Mouse (Mus musculus) olfactory bulb, adult 2 months (tissue): Measurements from ENCODE around the gene Rogdi.
A peak's percentile ranks its signal among the peaks of the same experiment; 100 is the strongest.

Source experiments
- CTCF ChIP-seq: fragments of 200-500 bp; IDR thresholded peaks from 2 replicates; pipeline ENCODE4 v1.5.1; 2012; ENCODE audit warnings: low read depth, mild to moderate bottlenecking, low read length, moderate library complexity; ENCODE audit not compliant: insufficient read depth
- POLR2A ChIP-seq: fragments of 200-500 bp; IDR thresholded peaks from 2 replicates; pipeline ENCODE4 v1.6.1; 2012; ENCODE audit warnings: mild to moderate bottlenecking, low read depth, low read length, moderate library complexity; ENCODE audit not compliant: insufficient read depth

GRCm38 (mm10) chr16:5013054-5013838 lies at the start of gene Rogdi:
- peak; percentile 96 for TF ChIP-seq POLR2A
- TF ChIP-seq CTCF = no peak
